Mouse (Mus musculus) frontal cortex, adult 2 months (tissue): ENCODE data around the gene Zic5. TPM values are rescaled to one million over a fixed set of nuclear protein-coding genes. Genes with fewer than 3 reads are reported as not detected.

Experiments
- DNase-seq, 2 experiments: peaks; one replicate each; pipeline ENCODE4 v3.0.0; 2022; ENCODE audit warnings: low spot score in 1 of 2; ENCODE audit errors: extremely low spot score in 1 of 2
- polyA plus RNA-seq: library from polyadenylated mRNA; depleted of rRNA; stranded (reverse); fragments of >200 nt; gene quantifications from 2 replicates; pipeline ENCODE4 v1.2.3, GENCODE M21; 2012; rRNA removed

Gene Zic5
- polyA plus RNA-seq, 1 experiment = 2.9 TPM

DNA sequence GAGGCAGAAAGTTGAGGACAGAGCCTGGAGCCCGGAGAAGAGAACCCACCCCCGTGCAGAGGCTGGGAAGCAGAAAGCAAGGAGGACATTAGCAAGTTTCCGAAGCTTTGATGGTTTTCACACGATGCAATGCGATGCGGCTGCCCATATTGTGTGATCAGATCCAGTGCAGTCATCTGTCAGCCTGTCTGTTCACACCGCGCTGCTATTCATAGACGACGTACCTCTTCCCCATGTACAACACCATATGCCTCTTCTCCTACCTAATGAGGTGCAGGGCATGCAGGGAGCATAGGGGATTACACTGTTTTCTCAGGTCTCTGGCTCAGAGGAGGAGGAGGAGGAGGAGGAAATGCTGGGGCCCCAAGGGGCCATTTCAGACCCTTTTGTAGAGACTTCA lies 28.6 kb downstream of the Zic5 start:
- no peak for DNase-seq

- no peak for DNase-seq
Measured at GRCm38 (mm10) chr14:122434039-122434438, 31.4 kb downstream of the Zic5 start.

DNA sequence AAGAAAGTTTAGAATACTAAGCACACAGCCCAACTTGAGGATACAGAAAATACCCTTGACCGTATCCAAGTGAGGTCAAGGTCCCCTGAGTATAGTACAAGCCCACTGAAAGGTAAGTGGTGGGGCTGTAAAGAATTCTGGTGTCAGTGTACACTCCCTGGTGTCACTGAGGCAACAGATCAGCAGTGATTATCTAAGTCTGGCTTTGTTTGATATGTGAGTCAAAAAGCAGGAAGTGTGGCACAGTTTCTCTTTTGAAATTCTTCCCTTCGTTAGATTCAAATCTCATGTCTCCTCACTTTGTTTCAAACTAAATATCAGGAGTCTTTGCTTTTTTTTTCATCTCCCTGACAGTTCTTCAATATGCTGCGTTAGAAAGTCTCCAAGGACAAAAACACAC lies 32.9 kb downstream of the Zic5 start:
- no peak for DNase-seq

DNA sequence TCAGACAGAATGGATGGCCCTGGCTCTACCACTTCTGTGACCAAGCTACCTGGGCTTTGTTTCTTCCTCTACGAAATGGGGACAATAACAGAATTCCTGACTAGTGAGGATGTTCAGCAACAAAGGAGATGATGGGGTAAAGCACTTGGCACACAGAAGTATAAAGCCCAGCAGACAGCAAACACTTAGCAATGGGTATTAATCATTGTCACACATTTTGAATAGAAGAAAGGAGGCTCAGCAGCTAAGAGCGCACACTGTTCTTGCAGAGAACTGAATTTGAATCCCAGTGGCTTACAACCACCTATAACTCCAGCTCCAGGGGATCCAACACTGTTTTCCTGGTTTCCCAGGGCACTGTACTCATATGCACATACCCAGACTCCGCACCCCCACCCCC lies 37.8 kb downstream of the Zic5 start:
- no peak for DNase-seq

DNA sequence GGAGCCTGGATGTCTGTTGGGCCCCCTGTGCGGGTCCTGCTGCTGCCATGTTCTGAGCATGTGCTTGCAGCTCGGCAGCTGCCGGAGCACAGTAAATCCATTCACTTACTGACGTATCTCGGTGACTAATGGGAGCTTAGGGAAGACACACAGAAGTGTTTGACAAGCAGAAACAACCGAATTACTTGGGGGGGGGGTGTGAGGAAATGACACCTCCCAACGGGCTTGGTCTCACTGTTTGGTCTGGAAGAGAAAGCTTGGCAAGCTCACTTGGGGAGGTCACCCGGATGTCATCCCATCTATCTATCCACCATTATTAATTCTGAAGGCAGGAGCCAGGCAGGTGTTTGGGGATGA lies 38.3 kb downstream of the Zic5 start:
- DNase-seq = no peak

- no peak for DNase-seq
Measured at GRCm38 (mm10) chr14:122426529-122427203, 38.8 kb downstream of the Zic5 start.

DNA sequence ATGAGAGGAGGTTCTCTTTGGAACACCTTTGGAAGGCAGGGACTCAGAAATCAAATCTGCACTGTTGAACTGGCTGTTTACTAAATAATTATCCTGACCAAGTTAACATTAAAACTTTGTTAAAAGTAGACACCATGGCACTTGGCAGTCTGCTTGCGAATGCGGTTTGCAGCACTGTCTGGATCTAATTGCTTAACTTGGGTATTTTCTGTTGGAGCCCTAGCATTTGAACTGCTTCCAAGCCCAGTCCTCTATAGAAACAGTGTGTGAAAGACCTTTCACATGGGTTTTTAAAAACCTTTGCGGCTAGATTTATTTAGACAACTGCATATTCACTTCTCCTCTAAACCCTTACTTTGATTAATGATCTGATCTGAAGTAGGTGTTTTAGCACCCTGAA lies 41.0 kb downstream of the Zic5 start:
- no peak for DNase-seq

DNA sequence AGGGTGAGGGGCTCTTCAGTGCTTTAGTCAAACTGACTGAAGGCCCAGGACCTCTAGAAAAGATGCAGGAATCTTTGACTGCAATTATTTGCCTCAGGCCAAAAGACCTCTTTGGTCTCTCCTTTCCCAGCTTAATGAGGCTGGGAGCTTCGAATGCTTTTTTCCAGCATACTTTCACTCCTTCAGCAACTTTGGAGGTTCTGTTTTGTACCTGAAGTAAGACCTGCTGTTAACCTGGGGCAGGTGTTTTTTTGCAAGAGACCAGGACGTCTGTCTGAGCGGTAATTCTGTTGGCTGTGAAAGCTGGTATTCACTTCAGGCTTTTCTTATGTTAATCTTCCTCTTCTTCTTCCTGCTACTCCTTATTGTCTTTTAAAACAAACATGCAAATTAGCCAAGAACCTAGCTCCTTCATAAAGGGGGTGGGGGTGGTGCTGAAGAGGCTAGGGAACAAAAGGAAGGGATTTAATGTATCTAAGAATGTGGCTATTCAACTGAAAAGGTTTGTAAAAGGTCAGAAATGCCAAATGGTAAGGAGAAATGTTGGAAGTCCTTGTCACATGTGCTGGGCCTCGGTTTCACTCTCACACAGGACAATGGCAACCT lies 49.2 kb downstream of the Zic5 start:
- DNase-seq = no peak

GRCm38 (mm10) chr14:122414786-122415185 lies 50.7 kb downstream of the Zic5 start:
- DNase-seq = no peak

- no peak for DNase-seq
Measured at GRCm38 (mm10) chr14:122413542-122413928, 51.9 kb downstream of the Zic5 start.

- DNase-seq = no peak
Measured at GRCm38 (mm10) chr14:122412841-122413541, 52.5 kb downstream of the Zic5 start.

Other genes with a start within 250 kb of the Zic5 start
- 0.06 and 0.10 TPM in 2 replicates for gene Gm5089, start 14.6 kb downstream of the Zic5 start, polyA plus RNA-seq
- 21.3 and 21.5 TPM in 2 replicates for gene Zic2, start 9.8 kb upstream of the Zic5 start, polyA plus RNA-seq
- not detected in 2 replicates for gene Gm10837, start 24.9 kb upstream of the Zic5 start, polyA plus RNA-seq
- 32.0 and 34.8 TPM in 2 replicates for gene Pcca, start 68.6 kb upstream of the Zic5 start, polyA plus RNA-seq